Mouse (Mus musculus): ENCODE measurements around the gene Tmem158. TPM values are rescaled to one million over a fixed set of nuclear protein-coding genes. Genes with fewer than 3 reads are reported as not detected.

Gene Tmem158
- polyA plus RNA-seq, 1 experiment from 2014 or later = 21.8 TPM

DNA sequence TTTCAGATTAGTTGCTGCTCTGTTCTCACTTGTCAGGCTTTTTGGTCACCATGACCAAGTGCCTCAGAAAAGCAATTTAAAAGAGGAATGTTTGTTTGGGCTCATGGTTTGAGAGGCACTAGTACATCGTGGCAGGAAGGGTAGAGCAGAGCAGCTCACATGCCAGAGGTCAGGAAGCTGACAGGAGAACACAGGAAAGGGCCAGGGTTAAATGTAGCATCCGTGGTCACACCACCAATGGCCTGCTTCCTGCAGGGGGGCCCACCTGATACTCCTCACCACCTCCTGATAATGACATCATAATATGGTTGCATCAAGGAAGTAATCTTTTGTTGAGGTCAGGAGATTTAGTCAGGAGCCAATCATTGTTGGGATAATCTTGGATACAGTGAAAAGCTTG, 13.3 kb upstream of the Tmem158 start:
- Histone ChIP-seq H3K36me3 (ENCODE audit: insufficient read depth) (no peaks in the 10 kb centered on the region), H3K27ac (ENCODE audit: low read depth) (no peak overlapping the region), H3K27me3 (ENCODE audit: insufficient read depth, low read length) (no peaks in the 10 kb centered on the region), H3K4me2 (no peak overlapping the region), H3K4me3 (ENCODE audit: low read depth, low read length) (no peak overlapping the region), H3K9me3 (ENCODE audit: low read depth, low read length) (no peaks in the 10 kb centered on the region), H3K4me1 (ENCODE audit: insufficient read depth) (no peaks in the 10 kb centered on the region), H3K9ac (no peak overlapping the region)
- no peak for DNase-seq
- ATAC-seq (ENCODE audit: insufficient read depth) = no peak
- no peak for TF ChIP-seq CTCF (IDR thresholded peaks at IDR 0.05; ENCODE audit: low read depth)
- WGBS = 27% methylated on average over 2 of the region's 2 CpGs

GRCm38 (mm10) chr9:123271552-123271951, 11.0 kb upstream of the Tmem158 start:
- H3K9me3 ChIP-seq (ENCODE audit: low read depth, low read length) = no peaks in the 10 kb centered on the region
- H3K9ac ChIP-seq = no peak overlapping the region
- no peak overlapping the region for H3K4me3 ChIP-seq (ENCODE audit: low read depth, low read length)
- no peaks in the 10 kb centered on the region for H3K36me3 ChIP-seq (ENCODE audit: insufficient read depth)
- no peak for DNase-seq
- H3K4me1 ChIP-seq (ENCODE audit: insufficient read depth) = no peaks in the 10 kb centered on the region
- no peaks in the 10 kb centered on the region for H3K27me3 ChIP-seq (ENCODE audit: insufficient read depth, low read length)
- TF ChIP-seq CTCF (IDR thresholded peaks at IDR 0.05; ENCODE audit: low read depth) = no peak
- H3K4me2 ChIP-seq = no peak overlapping the region
- 58% methylated on average over 4 of the region's 4 CpGs for WGBS
- no peak overlapping the region for H3K27ac ChIP-seq (ENCODE audit: low read depth)
- ATAC-seq (ENCODE audit: insufficient read depth) = no peak

DNA sequence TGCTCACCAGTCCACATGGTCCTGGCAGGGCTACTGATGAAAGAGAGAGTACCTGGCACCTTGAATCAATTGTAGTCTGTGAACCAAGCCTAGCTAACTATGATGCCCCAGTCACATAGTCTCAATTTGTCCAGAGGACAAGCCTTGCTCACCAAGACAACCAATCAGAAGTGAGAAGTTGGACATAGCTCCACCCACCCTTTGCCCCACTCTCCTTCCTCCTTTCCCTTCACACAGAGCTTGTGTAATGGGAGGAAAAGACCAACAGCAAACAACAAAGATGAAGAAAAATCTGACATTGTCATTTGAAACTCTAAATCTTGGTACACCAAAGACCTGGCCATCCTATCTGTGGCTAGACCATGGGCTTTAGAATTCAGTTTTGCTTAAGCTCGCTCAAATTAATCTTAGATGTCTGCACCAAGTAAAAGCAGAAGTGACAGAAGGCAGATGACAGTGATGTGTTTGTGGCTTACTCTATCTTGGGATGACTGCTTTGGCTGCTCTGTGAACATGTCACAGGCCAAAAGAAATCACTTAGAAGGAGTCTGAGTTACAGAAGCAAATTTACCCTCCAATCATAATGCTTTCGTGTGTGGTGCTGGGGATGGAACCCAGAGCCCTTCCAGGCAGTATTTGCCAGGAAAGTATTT, 9.5 kb upstream of the Tmem158 start:
- Histone ChIP-seq H3K27me3 (ENCODE audit: insufficient read depth, low read length) (no peaks in the 10 kb centered on the region), H3K9ac (no peak overlapping the region), H3K4me3 (ENCODE audit: low read depth, low read length) (no peak overlapping the region), H3K36me3 (ENCODE audit: insufficient read depth) (no peaks in the 10 kb centered on the region), H3K27ac (ENCODE audit: low read depth) (no peak overlapping the region), H3K4me1 (ENCODE audit: insufficient read depth) (no peaks in the 10 kb centered on the region), H3K4me2 (no peak overlapping the region), H3K9me3 (ENCODE audit: low read depth, low read length) (no peaks in the 10 kb centered on the region)
- TF ChIP-seq CTCF (IDR thresholded peaks at IDR 0.05; ENCODE audit: low read depth) = no peak
- 82% methylated on average over 2 of the region's 2 CpGs for WGBS
- ATAC-seq (ENCODE audit: insufficient read depth) (no peak), DNase-seq (no peak)

GRCm38 (mm10) chr9:123259896-123260610, 511 bp downstream of the Tmem158 start:
- no peak for TF ChIP-seq CTCF (IDR thresholded peaks at IDR 0.05; ENCODE audit: low read depth)
- H3K4me1 ChIP-seq (ENCODE audit: insufficient read depth) = no peaks in the 10 kb centered on the region
- peak; percentile 63 for DNase-seq
- H3K36me3 ChIP-seq (ENCODE audit: insufficient read depth) = no peaks in the 10 kb centered on the region
- H3K9me3 ChIP-seq (ENCODE audit: low read depth, low read length) = no peaks in the 10 kb centered on the region
- WGBS = under 1% methylated on average over 91 of the region's 92 CpGs
- 0 out of 2 replicates have a peak, but pooled peaks cover 4% of the 10 kb centered on the region for H3K27me3 ChIP-seq (ENCODE audit: insufficient read depth, low read length)
- H3K27ac ChIP-seq (ENCODE audit: low read depth) = peak overlapping the region; percentile 70
- ATAC-seq (ENCODE audit: insufficient read depth) = peak; percentile 79
- H3K4me2 ChIP-seq = peak overlapping the region; percentile 95
- peak overlapping the region; percentile 75 for H3K4me3 ChIP-seq (ENCODE audit: low read depth, low read length)
- H3K9ac ChIP-seq = peak overlapping the region; percentile 74

DNA sequence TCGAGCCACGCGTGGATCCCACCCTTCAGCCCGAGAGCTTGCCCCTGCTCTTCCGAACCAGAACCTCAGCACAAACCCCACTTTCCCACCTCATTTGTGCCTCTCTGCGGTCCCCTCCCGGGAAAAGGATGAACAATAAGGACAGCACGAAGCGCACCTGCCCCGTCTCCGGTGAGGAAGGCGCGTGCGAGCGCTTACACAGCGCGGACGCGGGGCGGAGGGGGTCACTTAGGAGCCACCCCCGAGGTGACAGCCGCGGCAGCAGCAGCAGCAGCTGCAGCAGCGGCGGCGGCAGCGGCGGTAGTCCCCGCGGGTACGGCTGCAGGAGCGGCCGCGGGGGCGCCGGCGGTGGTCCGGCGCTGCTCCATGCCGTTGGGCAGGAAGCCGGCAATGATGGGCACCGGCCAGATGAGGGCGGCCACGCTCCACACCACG, 1.1 kb downstream of the Tmem158 start:
- Histone ChIP-seq H3K9ac (peak overlapping the region; percentile 74), H3K4me2 (peak overlapping the region; percentile 95), H3K4me1 (ENCODE audit: insufficient read depth) (no peaks in the 10 kb centered on the region), H3K9me3 (ENCODE audit: low read depth, low read length) (no peaks in the 10 kb centered on the region), H3K36me3 (ENCODE audit: insufficient read depth) (no peaks in the 10 kb centered on the region), H3K27ac (ENCODE audit: low read depth) (peak overlapping the region; percentile 70; the same call in 1 of the 2 replicates), H3K4me3 (ENCODE audit: low read depth, low read length) (peak overlapping the region; percentile 75), H3K27me3 (ENCODE audit: insufficient read depth, low read length) (0 out of 2 replicates have a peak, but pooled peaks cover 4% of the 10 kb centered on the region)
- DNase-seq = peak; percentile 92
- TF ChIP-seq CTCF (IDR thresholded peaks at IDR 0.05; ENCODE audit: low read depth) = peak; percentile 85
- no peak for ATAC-seq (ENCODE audit: insufficient read depth)
- under 1% methylated on average over 45 of the region's 45 CpGs for WGBS

DNA sequence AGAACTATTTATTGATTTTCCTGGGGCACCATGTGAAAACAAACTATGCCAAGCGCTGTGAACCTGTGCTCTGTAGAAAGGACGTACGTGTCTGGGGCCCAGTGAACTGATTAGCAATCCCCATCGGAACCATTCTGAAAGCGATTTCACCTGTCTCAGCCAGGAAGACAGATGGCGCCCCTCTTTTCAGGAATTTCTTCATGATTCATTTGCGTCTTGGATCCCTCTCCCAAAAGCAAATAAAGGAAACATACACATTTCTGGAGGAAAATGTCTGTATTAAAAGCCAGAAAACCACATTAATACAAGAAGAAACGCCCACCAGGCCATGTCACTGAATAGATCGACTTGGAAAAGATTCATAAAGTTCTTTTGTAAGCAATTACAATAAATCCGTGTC, 1.8 kb downstream of the Tmem158 start:
- 0 out of 2 replicates have a peak, but pooled peaks cover 4% of the 10 kb centered on the region for H3K27me3 ChIP-seq (ENCODE audit: insufficient read depth, low read length)
- H3K9me3 ChIP-seq (ENCODE audit: low read depth, low read length) = no peaks in the 10 kb centered on the region
- no peak overlapping the region for H3K9ac ChIP-seq
- WGBS = 16% methylated on average over 10 of the region's 10 CpGs
- H3K4me2 ChIP-seq = peak overlapping the region; percentile 95
- H3K4me1 ChIP-seq (ENCODE audit: insufficient read depth) = no peaks in the 10 kb centered on the region
- peak overlapping the region; percentile 75 for H3K4me3 ChIP-seq (ENCODE audit: low read depth, low read length)
- H3K36me3 ChIP-seq (ENCODE audit: insufficient read depth) = no peaks in the 10 kb centered on the region
- TF ChIP-seq CTCF (IDR thresholded peaks at IDR 0.05; ENCODE audit: low read depth) = 0 out of 2 replicates have a peak, but pooled peaks have one; percentile 12
- no peak overlapping the region for H3K27ac ChIP-seq (ENCODE audit: low read depth)
- ATAC-seq (ENCODE audit: insufficient read depth) (no peak), DNase-seq (peak; percentile 7)

GRCm38 (mm10) chr9:123255736-123256135, 4.8 kb downstream of the Tmem158 start:
- Histone ChIP-seq H3K9ac (no peak overlapping the region), H3K27ac (ENCODE audit: low read depth) (no peak overlapping the region), H3K9me3 (ENCODE audit: low read depth, low read length) (no peaks in the 10 kb centered on the region), H3K4me2 (no peak overlapping the region), H3K27me3 (ENCODE audit: insufficient read depth, low read length) (0 out of 2 replicates have a peak, but pooled peaks cover 4% of the 10 kb centered on the region), H3K4me3 (ENCODE audit: low read depth, low read length) (no peak overlapping the region), H3K36me3 (ENCODE audit: insufficient read depth) (no peaks in the 10 kb centered on the region), H3K4me1 (ENCODE audit: insufficient read depth) (no peaks in the 10 kb centered on the region)
- TF ChIP-seq CTCF (IDR thresholded peaks at IDR 0.05; ENCODE audit: low read depth) = no peak
- no peak for DNase-seq
- no peak for ATAC-seq (ENCODE audit: insufficient read depth)
- WGBS = 87% methylated on average over 3 of the region's 3 CpGs

All from lung, embryonic 14.5 days (tissue).